Mouse (Mus musculus): ENCODE data around the gene Usp12. TPM values are rescaled to one million over a fixed set of nuclear protein-coding genes. Genes with fewer than 3 reads are reported as not detected.

Gene Usp12
- total RNA-seq, 2 experiments from 2014 or later, result 26.3 to 30.0 TPM

GRCm38 (mm10) chr5:146692976-146693361 lies 101.8 kb downstream of the Usp12 start:
- no peak for DNase-seq

- no peak for DNase-seq
Observed at GRCm38 (mm10) chr5:146692361-146692975, 102.3 kb downstream of the Usp12 start.

GRCm38 (mm10) chr5:146691745-146692144 lies 103.1 kb downstream of the Usp12 start:
- DNase-seq, result no peak

GRCm38 (mm10) chr5:146687541-146688313 lies 107.1 kb downstream of the Usp12 start:
- no peak for DNase-seq

GRCm38 (mm10) chr5:146686954-146687353 lies 107.9 kb downstream of the Usp12 start:
- no peak for DNase-seq

Other genes with a start within 250 kb of the Usp12 start
- gene Gm3415, start 238.9 kb downstream of the Usp12 start, total RNA-seq (2021), result not detected
- under 1 TPM; 0.15 to 0.21 TPM for gene Gpr12, start 209.8 kb downstream of the Usp12 start, total RNA-seq (2021)
- 100 to 1,000 TPM; 288 to 299 TPM for gene Rpl21, start 37.9 kb upstream of the Usp12 start, total RNA-seq (2021)
- gene Rasl11a, start 50.1 kb upstream of the Usp12 start, total RNA-seq (2021), result 1 to 10 TPM; 8.4 to 9.0 TPM
- gene Gtf3a, start 153.7 kb upstream of the Usp12 start, total RNA-seq (2021), result 10 to 100 TPM; 34.8 to 39.8 TPM
- gene Mtif3, start 168.8 kb upstream of the Usp12 start, total RNA-seq (2021), result 10 to 100 TPM; 28.9 to 36.7 TPM

Measured in adrenal gland, postnatal 10 days (tissue).